Mouse (Mus musculus) bone marrow macrophage, adult 2 months (primary cell): Measurements from ENCODE around the gene Cpa5.

Experiments used
- CTCF ChIP-seq: IDR thresholded peaks from 2 replicates; pipeline ENCODE4 v1.5.1; 2012; ENCODE audit warnings: low read depth, mild to moderate bottlenecking, low read length, moderate library complexity
- POLR2A ChIP-seq: IDR thresholded peaks from 2 replicates; pipeline ENCODE4 v1.6.1; 2012; ENCODE audit warnings: mild to moderate bottlenecking, low read depth, low read length, borderline replicate concordance

- no peak for TF ChIP-seq POLR2A
- no peak for TF ChIP-seq CTCF
Measured at GRCm38 (mm10) chr6:30580841-30581176, 30.0 kb upstream of the Cpa5 start.
